Mouse (Mus musculus) heart, adult 11 months (tissue): ENCODE data around the gene Tbrg4.
A peak's percentile ranks its signal among the peaks of the same experiment; 100 is the strongest.

Experiments used
- DNase-seq: peaks from one replicate; pipeline ENCODE4 v3.0.0; 2022

The Tbrg4 gene

DNA sequence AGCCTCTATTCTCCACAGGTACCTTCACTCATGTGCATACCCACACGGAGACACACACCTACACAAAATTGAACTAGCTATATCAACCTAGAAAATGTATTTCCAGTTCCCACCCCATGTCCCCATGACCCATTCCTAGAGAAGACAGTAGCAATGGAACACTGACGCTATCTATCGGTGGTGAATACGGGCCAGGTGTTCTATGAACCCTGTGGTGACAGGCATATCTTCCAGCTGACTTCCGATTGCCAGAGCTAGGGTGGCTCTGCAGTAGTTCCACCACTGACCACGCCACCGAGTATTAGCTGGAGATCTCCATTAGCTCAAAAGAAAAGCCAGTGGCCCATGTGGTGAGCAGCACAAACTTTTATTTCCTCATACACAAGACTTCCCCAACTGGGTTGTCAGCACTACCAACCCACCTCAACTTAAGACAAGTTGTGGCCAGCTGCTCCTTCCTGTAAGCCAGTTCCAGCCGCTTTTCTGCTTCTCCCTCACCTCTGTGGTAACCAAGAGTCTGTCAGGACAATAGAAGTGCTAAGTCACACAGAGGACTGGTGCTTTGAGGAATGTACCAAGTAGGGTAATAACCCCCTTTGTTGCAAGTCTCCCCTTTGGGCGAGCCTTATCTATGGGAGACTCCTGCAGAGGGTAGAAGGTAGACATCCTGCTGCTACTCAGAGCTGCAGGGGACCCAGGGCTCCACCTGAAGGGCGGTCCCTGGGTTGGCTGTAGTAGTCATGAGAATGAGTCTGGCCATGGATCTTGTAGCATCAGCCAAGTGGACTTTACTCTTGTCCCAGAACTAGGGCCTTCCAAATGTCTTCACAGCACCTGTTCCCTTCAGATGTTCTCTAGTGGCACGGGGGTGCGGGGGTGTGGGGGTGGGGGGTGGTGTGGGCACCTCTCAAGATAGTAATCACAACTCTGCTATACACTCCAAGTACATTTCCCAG, 10.3 kb downstream of the Tbrg4 start:
- no peak for DNase-seq

DNA sequence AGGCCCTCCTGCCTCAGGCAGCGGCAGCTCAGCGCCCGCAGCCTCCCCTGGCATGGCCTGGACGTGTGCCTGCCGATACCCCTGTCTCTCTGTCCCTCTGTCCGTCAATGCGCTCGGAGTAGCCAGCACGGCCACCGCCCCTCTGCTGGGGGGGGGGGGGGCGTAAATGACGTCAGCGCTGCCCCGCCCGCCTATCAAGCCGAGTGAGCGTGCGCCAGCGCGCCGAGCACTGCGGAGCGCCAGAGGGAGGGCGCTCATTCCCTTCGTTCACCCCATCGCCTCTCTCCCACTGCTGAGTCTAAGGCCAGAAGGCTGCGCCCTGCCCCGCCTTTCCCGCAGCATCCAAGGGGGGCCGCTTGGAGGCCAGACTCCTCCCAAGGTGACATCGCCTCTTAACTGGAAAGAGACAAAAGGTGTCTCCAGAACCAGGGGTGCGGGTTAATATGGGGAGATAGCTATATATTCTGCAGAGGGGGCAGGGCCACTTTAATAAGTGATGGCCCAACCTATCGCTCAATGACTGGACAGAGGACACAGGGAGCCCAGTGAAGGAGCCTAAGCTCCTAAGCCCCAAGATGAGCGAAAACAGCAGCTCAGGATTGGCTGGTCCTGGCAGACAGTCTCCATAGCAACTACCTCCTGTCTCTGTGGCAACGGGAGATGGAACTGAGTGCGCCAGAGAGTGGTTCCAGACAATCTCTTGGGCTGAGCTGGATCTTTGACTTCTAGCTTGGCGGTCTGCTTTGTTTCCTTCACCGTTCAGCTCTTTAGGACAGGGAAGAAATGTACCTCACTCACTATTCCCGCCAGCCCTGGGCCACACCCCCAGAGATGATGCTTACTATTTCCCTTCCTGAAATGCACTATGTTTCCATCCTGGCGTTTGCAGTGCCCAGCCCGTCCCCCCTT, 20.1 kb downstream of the Tbrg4 start, which contains the start of gene Nacad:
TSS of gene Nacad (minus strand) at position 563 of the 909 bp plus-strand sequence.
- DNase-seq = peak; percentile 92

DNA sequence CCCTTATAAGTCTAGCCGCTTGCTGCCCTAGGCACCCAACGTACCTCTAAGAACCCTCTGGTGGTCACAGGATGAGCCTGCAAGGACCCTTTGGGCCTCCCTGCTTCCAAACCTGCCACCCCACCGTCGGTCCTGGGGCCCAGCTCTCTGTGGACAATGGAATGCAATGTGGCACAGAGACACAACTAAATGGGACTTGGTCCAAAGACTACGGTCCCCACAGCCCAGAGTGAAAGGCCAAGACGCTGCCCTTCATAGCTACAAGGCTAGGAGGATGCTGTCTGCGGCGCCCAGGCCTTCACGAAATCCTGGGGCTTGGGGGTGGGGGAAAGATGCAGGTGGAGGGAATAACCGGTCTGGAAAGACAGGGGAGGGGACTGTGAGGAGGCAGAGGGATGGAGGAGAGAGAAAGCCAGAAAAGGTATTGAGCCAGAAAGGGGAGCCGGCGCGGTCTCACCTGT, 20.8 kb downstream of the Tbrg4 start:
- peak; percentile 91 for DNase-seq

DNA sequence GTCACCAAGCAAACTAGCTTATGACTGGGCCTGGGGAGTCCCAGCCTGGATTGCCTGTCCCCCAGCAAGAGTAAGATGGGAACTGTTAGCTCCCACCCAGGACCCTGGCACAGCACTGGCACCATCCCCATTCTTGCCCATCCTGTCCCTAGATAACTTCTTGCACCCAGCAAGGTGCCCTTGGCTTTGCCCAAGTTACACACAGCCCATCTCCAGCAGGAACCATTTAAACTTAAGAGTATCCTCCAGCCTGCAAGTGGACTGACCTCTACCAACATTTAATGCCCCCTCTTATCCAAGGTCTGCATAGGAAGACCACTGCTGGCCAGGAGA, 21.3 kb downstream of the Tbrg4 start:
- no peak for DNase-seq

DNA sequence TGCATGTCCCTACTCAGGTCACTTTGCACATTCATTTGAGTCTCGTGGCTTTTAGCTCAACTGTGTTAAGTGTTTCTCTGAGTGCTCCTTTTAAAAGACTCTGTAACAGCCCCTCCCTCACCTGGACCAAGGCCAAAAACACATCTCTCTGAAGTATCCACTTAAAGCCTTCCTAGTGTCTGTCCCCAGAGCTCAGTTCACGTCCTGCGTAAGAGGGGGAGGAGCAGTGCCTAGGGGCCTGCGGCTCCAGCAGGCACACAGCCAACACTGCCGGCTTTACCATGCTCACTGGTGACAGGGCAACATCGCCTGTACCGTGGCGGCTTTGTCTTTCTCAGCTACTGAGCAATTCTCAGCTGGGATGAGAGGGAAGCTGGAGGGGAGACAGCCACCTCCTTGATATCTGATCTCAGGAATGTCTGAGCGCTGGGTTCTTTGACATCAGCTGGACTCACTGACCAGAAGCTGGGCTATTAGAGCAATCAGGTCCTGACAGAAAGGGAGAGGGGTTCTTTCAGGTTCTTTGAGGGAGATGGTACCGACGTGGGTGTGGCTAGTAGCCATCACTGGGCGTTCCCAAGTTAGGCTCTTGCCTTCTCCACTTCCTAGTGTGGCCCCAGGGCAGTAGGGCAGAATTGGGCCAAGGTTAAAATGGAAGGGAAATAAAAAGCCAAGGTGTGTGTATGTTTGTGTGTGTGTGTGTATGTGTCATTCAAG, 21.8 kb downstream of the Tbrg4 start:
- DNase-seq = peak; percentile 96

DNA sequence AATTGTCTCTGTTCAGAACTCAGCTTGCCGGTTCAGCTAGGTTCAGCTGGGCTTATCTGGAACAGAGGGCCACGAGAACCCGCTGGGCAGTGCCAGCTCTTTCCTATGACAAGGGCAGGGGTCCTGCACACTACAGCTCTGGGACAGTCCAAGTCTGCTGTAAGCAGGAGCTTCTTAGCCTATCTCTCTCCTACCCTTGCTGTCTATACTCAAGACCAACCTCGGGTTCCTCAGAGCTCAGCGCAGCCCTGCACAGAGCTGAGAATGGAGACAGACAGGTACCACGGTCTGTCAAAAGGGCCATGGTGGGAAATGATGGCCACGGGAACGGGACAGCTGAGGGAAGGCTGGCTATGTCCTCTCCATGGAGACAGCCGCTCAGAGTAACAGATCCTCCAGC, 22.6 kb downstream of the Tbrg4 start:
- DNase-seq = peak; percentile 89

- DNase-seq = peak; percentile 91
Measured at GRCm38 (mm10) chr11:6602662-6603061, 23.2 kb downstream of the Tbrg4 start.

- peak; percentile 89 for DNase-seq
Measured at GRCm38 (mm10) chr11:6601649-6602480, 24.0 kb downstream of the Tbrg4 start.

DNA sequence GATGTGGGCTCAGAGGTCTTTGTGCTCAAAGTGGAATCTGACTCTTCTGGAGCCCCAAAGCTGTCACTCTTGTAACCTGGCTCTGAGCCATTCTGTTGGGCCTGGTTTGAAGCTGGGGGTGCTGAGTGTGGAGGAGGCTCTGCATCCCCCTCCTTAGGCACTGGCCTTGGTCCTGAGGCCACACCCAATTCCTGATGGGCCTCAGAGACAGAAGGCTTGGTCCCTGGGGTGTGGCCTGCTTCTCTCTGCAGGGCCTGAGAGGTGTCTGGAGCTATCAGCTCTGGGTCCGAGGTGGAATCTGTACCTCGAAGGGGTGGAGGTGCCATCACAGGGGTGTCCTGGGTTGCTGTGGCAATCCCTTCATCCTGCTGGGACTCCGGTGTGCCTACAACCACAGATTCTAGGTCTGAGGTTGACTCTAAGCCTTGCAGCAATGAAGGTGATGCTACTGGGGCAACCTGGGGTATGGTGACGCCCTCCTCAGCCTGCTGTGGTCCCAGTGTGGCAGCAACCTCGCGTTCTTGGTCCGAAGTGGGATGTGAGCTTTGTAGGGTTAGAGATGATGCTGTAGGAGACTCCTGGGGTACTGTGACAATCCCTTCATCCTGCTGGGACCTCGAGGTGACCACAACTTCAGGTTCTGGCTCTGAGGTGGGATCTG, 25.5 kb downstream of the Tbrg4 start:
- DNase-seq = peak; percentile 87

GRCm38 (mm10) chr11:6599831-6600230, 26.0 kb downstream of the Tbrg4 start:
- DNase-seq = peak; percentile 88

GRCm38 (mm10) chr11:6599011-6599681, 26.7 kb downstream of the Tbrg4 start:
- peak; percentile 92 for DNase-seq

DNA sequence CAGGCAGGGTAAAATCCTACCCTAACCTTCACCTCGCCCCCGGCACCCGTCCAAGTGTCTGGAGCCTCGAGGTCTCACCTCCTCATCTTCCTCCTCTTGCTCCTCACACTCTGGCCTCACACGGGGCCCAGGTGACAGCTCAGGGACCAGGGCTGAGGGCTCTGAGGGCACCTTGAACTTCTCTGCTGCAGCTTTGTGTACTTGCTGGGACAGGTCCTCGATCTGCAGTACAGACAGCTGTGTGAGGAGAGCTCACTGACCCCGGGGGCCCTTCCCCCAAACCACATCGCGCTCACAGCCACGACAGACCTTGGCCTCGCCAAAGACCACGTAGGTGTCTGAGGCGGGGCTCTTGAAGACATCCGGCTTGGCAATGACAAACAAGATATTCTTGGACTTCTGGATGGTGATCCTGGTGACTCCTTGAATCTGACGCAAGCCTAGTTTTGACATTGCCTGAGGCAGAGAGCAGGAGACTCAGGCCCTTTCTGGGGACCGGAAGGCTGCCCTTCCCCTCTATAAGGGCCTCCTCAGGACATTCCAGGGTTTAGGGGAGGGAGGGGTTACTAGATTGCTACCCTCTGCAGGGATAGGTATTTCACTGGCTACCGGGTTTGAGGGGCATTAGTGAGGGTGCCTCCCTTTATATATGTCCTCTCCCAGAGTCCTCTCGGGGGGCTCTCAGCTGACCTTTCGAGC, 27.5 kb downstream of the Tbrg4 start:
- peak; percentile 90 for DNase-seq

GRCm38 (mm10) chr11:6597523-6597922, 28.3 kb downstream of the Tbrg4 start:
- DNase-seq = peak; percentile 89

- DNase-seq = peak; percentile 72
Measured at GRCm38 (mm10) chr11:6596616-6597015, 29.3 kb downstream of the Tbrg4 start.

DNA sequence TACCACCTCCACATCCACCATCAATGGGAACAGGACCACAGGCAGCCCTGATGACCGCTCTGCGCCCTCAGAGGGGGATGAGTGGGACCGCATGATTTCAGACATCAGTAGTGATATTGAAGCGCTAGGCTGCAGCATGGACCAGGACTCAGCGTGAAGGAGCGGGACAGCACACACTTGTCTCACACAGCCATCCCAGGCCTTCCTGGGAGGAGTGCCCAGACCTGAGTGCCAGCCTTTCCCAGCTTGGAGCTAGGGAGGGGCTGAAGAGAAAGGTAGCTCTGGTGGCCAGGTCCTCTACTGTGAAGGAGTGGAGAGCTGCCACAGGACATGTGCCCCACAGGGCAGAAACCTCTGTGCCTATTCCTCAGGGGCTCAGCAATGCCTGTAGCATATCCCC, 29.7 kb downstream of the Tbrg4 start:
- DNase-seq = peak; percentile 88

DNA sequence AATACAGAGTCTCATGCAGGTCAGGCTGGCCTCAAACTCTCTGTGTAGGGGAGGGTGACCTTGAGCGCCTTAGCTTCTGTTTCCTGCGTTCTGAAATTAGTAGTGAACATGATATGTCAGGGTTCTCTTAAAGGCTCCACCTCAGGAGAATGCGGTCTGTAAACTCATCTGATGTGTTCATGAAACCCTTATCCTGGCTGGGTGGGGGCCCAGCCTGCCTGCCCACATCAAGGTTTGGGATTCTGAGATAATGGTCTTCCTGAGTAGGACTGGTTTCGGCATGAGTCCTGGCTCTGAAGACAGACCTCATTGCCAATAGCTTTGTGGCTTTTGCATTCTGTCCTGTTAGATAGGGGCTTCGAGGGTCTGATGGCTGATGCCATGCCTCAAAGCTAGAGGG, 30.5 kb downstream of the Tbrg4 start:
- DNase-seq = no peak

GRCm38 (mm10) chr11:6594845-6595244, 31.0 kb downstream of the Tbrg4 start:
- no peak for DNase-seq

DNA sequence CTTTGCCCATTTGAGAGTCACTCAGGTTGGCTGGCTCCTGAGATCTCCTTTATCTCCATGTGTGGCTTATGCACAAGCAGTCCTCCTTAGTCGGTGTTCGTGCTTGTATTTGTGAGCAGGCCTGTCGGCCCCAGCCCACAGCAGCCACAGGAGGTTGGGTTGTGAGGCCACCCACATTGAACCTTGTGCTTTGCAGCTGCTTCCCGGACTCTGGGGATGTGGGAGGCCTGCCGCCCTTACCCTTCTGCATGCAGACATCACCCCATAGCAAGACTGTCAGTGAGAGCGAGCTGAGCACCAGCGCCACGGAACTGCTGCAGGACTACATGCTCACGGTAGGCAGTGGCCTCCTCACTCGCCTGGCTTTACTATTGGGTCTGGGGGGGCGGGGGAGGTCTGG, 32.5 kb downstream of the Tbrg4 start:
- no peak for DNase-seq

GRCm38 (mm10) chr11:6590933-6591675, 34.8 kb downstream of the Tbrg4 start:
- DNase-seq = no peak
